Mouse (Mus musculus): Measurements from ENCODE around the gene Gm3476. TPM values are rescaled to one million over a fixed set of nuclear protein-coding genes. Genes with fewer than 3 reads are reported as not detected.
"Not testable (repeated sequence)": the region's sequence is repeated elsewhere in the genome, so short reads cannot be mapped to it uniquely, and the experiment has no call there.

Gm3476 gene
- total RNA-seq (2014; rRNA removed) (not detected in 2 replicates), polyA plus RNA-seq (2015; fragmentation: Nextera tagmentation; extraction: Ambion mirVana) (not detected in 2 replicates)

- no CpG with 5 or more reads among the region's 1 CpGs for WGBS
- not testable (repeated sequence) for H3K9me3 ChIP-seq (ENCODE audit: low read length); H3K4me3 ChIP-seq (ENCODE audit: low read depth, low read length); H3K27me3 ChIP-seq (ENCODE audit: insufficient read depth, low read length); H3K4me2 ChIP-seq (ENCODE audit: low read depth); H3K4me1 ChIP-seq (ENCODE audit: insufficient read depth); H3K36me3 ChIP-seq (ENCODE audit: insufficient read depth); H3K9ac ChIP-seq; H3K27ac ChIP-seq (ENCODE audit: low read depth, low read length); ATAC-seq; DNase-seq
Measured at GRCm38 (mm10) chr14:6125707-6126106, at the start of gene Gm3476. Gm3476 (minus strand) TSS chr14:6125807.

- not testable (repeated sequence) for H3K36me3 ChIP-seq (ENCODE audit: insufficient read depth); H3K4me3 ChIP-seq (ENCODE audit: low read depth, low read length); H3K4me1 ChIP-seq (ENCODE audit: insufficient read depth); H3K9me3 ChIP-seq (ENCODE audit: low read length); H3K9ac ChIP-seq; DNase-seq; H3K27ac ChIP-seq (ENCODE audit: low read depth, low read length); H3K27me3 ChIP-seq (ENCODE audit: insufficient read depth, low read length); ATAC-seq; H3K4me2 ChIP-seq (ENCODE audit: low read depth)
- 96% methylated on average over 2 of the region's 9 CpGs for WGBS
Measured at GRCm38 (mm10) chr14:6163538-6163937, 37.9 kb upstream of the Gm3476 start.

GRCm38 (mm10) chr14:6161085-6161484 lies 35.5 kb upstream of the Gm3476 start:
- H3K4me2 ChIP-seq (ENCODE audit: low read depth); H3K36me3 ChIP-seq (ENCODE audit: insufficient read depth); DNase-seq; H3K4me1 ChIP-seq (ENCODE audit: insufficient read depth); H3K27ac ChIP-seq (ENCODE audit: low read depth, low read length); ATAC-seq; H3K4me3 ChIP-seq (ENCODE audit: low read depth, low read length); H3K27me3 ChIP-seq (ENCODE audit: insufficient read depth, low read length); H3K9ac ChIP-seq; H3K9me3 ChIP-seq (ENCODE audit: low read length): not testable (repeated sequence)
- no CpG with 5 or more reads among the region's 1 CpGs for WGBS

- not testable (repeated sequence) for H3K27ac ChIP-seq (ENCODE audit: low read depth, low read length); H3K9me3 ChIP-seq (ENCODE audit: low read length); H3K27me3 ChIP-seq (ENCODE audit: insufficient read depth, low read length); H3K4me1 ChIP-seq (ENCODE audit: insufficient read depth); H3K36me3 ChIP-seq (ENCODE audit: insufficient read depth)
- 4% methylated on average over 30 of the region's 51 CpGs for WGBS
- peak; percentile 94 for ATAC-seq
- TF ChIP-seq CTCF (IDR thresholded peaks at IDR 0.05; ENCODE audit: low read depth), result peak; percentile 71
- peak within 1 kb of the TSS; percentile 46 for H3K4me2 ChIP-seq (ENCODE audit: low read depth)
- H3K4me3 ChIP-seq (ENCODE audit: low read depth, low read length), result peak within 1 kb of the TSS; percentile 29
- peak; percentile 69 for DNase-seq
- H3K9ac ChIP-seq, result peak within 1 kb of the TSS; percentile 46
Measured at GRCm38 (mm10) chr14:6108272-6108925, 17.2 kb downstream of the Gm3476 start, which contains the start of gene Gm3468. Gm3468 (minus strand) TSS chr14:6108665.

- not testable (repeated sequence) for ATAC-seq; H3K4me1 ChIP-seq (ENCODE audit: insufficient read depth); H3K9ac ChIP-seq; H3K27ac ChIP-seq (ENCODE audit: low read depth, low read length); H3K36me3 ChIP-seq (ENCODE audit: insufficient read depth); H3K27me3 ChIP-seq (ENCODE audit: insufficient read depth, low read length); H3K9me3 ChIP-seq (ENCODE audit: low read length)
- peak overlapping the region; percentile 46 for H3K4me2 ChIP-seq (ENCODE audit: low read depth)
- peak; percentile 26 for TF ChIP-seq CTCF (IDR thresholded peaks at IDR 0.05; ENCODE audit: low read depth)
- peak; percentile 16 for DNase-seq
- H3K4me3 ChIP-seq (ENCODE audit: low read depth, low read length), result peak overlapping the region; percentile 29; the same call in 1 of the 2 replicates
- 7% methylated on average over 8 of the region's 9 CpGs for WGBS
Measured at GRCm38 (mm10) chr14:6107500-6107899, 18.1 kb downstream of the Gm3476 start.

- not testable (repeated sequence) for H3K4me1 ChIP-seq (ENCODE audit: insufficient read depth); H3K36me3 ChIP-seq (ENCODE audit: insufficient read depth); H3K9me3 ChIP-seq (ENCODE audit: low read length); DNase-seq; H3K27me3 ChIP-seq (ENCODE audit: insufficient read depth, low read length); H3K4me3 ChIP-seq (ENCODE audit: low read depth, low read length); H3K4me2 ChIP-seq (ENCODE audit: low read depth); ATAC-seq; H3K27ac ChIP-seq (ENCODE audit: low read depth, low read length); H3K9ac ChIP-seq
- WGBS, result 89% methylated on average over 2 of the region's 3 CpGs
Measured at GRCm38 (mm10) chr14:6093842-6094241, 31.8 kb downstream of the Gm3476 start, which contains the start of gene Gm8206. Gm8206 (minus strand) TSS chr14:6093942.

- H3K9me3 ChIP-seq (ENCODE audit: low read length); H3K4me2 ChIP-seq (ENCODE audit: low read depth); H3K9ac ChIP-seq; H3K27me3 ChIP-seq (ENCODE audit: insufficient read depth, low read length); DNase-seq; H3K4me1 ChIP-seq (ENCODE audit: insufficient read depth); H3K36me3 ChIP-seq (ENCODE audit: insufficient read depth); H3K4me3 ChIP-seq (ENCODE audit: low read depth, low read length); H3K27ac ChIP-seq (ENCODE audit: low read depth, low read length); ATAC-seq: not testable (repeated sequence)
- 88% methylated on average over 2 of the region's 4 CpGs for WGBS
Measured at GRCm38 (mm10) chr14:6058167-6058566, 67.4 kb downstream of the Gm3476 start, which contains the start of gene Gm6337. Gm6337 (minus strand) TSS chr14:6058267.

Other genes starting within 250 kb of the Gm3476 start
- gene Gm8237, start 245.4 kb downstream of the Gm3476 start, total RNA-seq (2014; rRNA removed), result 0.29 and 2.3 TPM in 2 replicates
- gene Gm8237, start 245.4 kb downstream of the Gm3476 start, polyA plus RNA-seq (2015; fragmentation: Nextera tagmentation; extraction: Ambion mirVana), result 0.30 and 0.98 TPM in 2 replicates
- gene Gm3248, start 164.1 kb downstream of the Gm3476 start, total RNA-seq (2014; rRNA removed), result 1.2 and 2.2 TPM in 2 replicates
- 2.6 TPM in 2 replicates for gene Gm3248, start 164.1 kb downstream of the Gm3476 start, polyA plus RNA-seq (2015; fragmentation: Nextera tagmentation; extraction: Ambion mirVana)
- gene Gm3453, start 146.7 kb downstream of the Gm3476 start, total RNA-seq (2014; rRNA removed), result not detected in 2 replicates
- not detected in 2 replicates for gene Gm3453, start 146.7 kb downstream of the Gm3476 start, polyA plus RNA-seq (2015; fragmentation: Nextera tagmentation; extraction: Ambion mirVana)
- not detected in 2 replicates for gene Gm6337, start 67.5 kb downstream of the Gm3476 start, total RNA-seq (2014; rRNA removed)
- not detected in 2 replicates for gene Gm6337, start 67.5 kb downstream of the Gm3476 start, polyA plus RNA-seq (2015; fragmentation: Nextera tagmentation; extraction: Ambion mirVana)
- 3.8 TPM in 2 replicates for gene Gm8206, start 31.9 kb downstream of the Gm3476 start, total RNA-seq (2014; rRNA removed)
- 4.7 and 5.2 TPM in 2 replicates for gene Gm8206, start 31.9 kb downstream of the Gm3476 start, polyA plus RNA-seq (2015; fragmentation: Nextera tagmentation; extraction: Ambion mirVana)
- gene Gm3468, start 17.1 kb downstream of the Gm3476 start, total RNA-seq (2014; rRNA removed), result 4.8 and 5.6 TPM in 2 replicates
- gene Gm3468, start 17.1 kb downstream of the Gm3476 start, polyA plus RNA-seq (2015; fragmentation: Nextera tagmentation; extraction: Ambion mirVana), result 5.7 and 6.4 TPM in 2 replicates
- gene Gm21560, start 93.5 kb upstream of the Gm3476 start, total RNA-seq (2014; rRNA removed), result not detected in 2 replicates
- not detected in 2 replicates for gene Gm21560, start 93.5 kb upstream of the Gm3476 start, polyA plus RNA-seq (2015; fragmentation: Nextera tagmentation; extraction: Ambion mirVana)
- 2.5 and 3.5 TPM in 2 replicates for gene Gm3411, start 161.4 kb upstream of the Gm3476 start, total RNA-seq (2014; rRNA removed)
- gene Gm3411, start 161.4 kb upstream of the Gm3476 start, polyA plus RNA-seq (2015; fragmentation: Nextera tagmentation; extraction: Ambion mirVana), result 9.5 and 10.3 TPM in 2 replicates
- not detected in 2 replicates for gene Gm21103, start 179.0 kb upstream of the Gm3476 start, total RNA-seq (2014; rRNA removed)
- 0.19 TPM in 1 of 2 replicates, not detected in the other for gene Gm21103, start 179.0 kb upstream of the Gm3476 start, polyA plus RNA-seq (2015; fragmentation: Nextera tagmentation; extraction: Ambion mirVana)
- not detected in 2 replicates for gene Gm3618, start 217.9 kb upstream of the Gm3476 start, total RNA-seq (2014; rRNA removed)
- not detected in 2 replicates for gene Gm3618, start 217.9 kb upstream of the Gm3476 start, polyA plus RNA-seq (2015; fragmentation: Nextera tagmentation; extraction: Ambion mirVana)

Data from forebrain, postnatal 0 days (tissue).